Comparison of ENCODE assay signal across 8 mouse cellular contexts in the genomic region with DNA sequence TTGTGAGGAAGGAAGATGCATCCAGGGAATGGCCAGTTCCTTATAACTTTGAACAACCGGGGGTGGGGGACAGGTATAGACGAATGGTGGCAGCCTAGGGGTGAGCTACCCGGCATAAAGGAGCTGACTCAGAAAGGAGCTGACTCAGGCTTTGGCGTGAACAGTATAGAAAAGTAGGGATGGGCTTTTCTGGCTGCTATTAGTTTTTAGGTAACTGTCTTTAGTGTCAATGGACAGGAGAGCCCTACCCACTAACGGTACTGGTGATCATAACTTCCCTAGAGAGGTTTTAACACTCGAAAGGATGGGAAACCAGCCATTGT. TPM values are rescaled to one million over a fixed set of nuclear protein-coding genes. Genes with fewer than 3 reads are reported as not detected.
DNase-seq lines count a peak whose midpoint lies in the region; ATAC-seq lines count a peak whose summit lies in the region.

No protein-coding gene starts in this region.

- H3K9me3 ChIP-seq in heart, embryonic 15.5 days (replicated peaks) = no peaks in the 10 kb centered on the region
- H3K9me3 ChIP-seq in megakaryocyte, embryonic 14.5 days = no peaks in the 10 kb centered on the region

- WGBS in heart, embryonic 15.5 days = under 1% methylated on average over 6 of the region's 6 CpGs

- H3K9ac ChIP-seq in heart, embryonic 15.5 days = peak overlapping the region; percentile 72

- H3K27me3 ChIP-seq in heart, embryonic 15.5 days = no peaks in the 10 kb centered on the region
- H3K27me3 ChIP-seq in megakaryocyte, embryonic 14.5 days (replicated peaks) = no peaks in the 10 kb centered on the region

- H3K4me3 ChIP-seq in heart, embryonic 15.5 days = peak overlapping the region; percentile 76
- peak overlapping the region; percentile 100 for H3K4me3 ChIP-seq in megakaryocyte, embryonic 14.5 days (replicated peaks)

- no peak for DNase-seq in heart, adult 11 months
- peak; percentile 37 for DNase-seq in MEL-GATA-1-ER (ENCODE audit: extremely low read depth, low read depth)
- DNase-seq in urinary bladder, adult 18-20 months (ENCODE audit: low spot score in 2 of 2) = no peak
- no peak for DNase-seq in thymus, postnatal 36 days
- no peak for DNase-seq in thymus, postnatal 0 days (ENCODE audit: low spot score)

- peak overlapping the region; percentile 89 for H3K27ac ChIP-seq in heart, embryonic 15.5 days

- peak overlapping the region; percentile 78 for H3K4me2 ChIP-seq in heart, embryonic 15.5 days

- ATAC-seq in heart, embryonic 15.5 days (replicated peaks; ENCODE audit: insufficient number of reproducible peaks, insufficient read depth, low FRiP score, low read depth) = peak; percentile 1; the same call in 1 of the 2 replicates
- 0 out of 4 replicates have a peak, but pooled peaks have one; percentile 4 to 5 for ATAC-seq in hematopoietic stem cell, adult 5-6 weeks (replicated peaks in 1 of 2; ENCODE audit: insufficient read depth in 1 of 2, low FRiP score in 2 of 2, low TSS enrichment in 1 of 2, low read depth in 1 of 2, poor library complexity in 2 of 2, severe bottlenecking in 2 of 2)

- H3K4me1 ChIP-seq in heart, embryonic 15.5 days (replicated peaks) = peaks cover 21% of the 10 kb centered on the region
- H3K4me1 ChIP-seq in megakaryocyte, embryonic 14.5 days = peaks cover 20% of the 10 kb centered on the region

- no peaks in the 10 kb centered on the region for H3K36me3 ChIP-seq in heart, embryonic 15.5 days
- no peaks in the 10 kb centered on the region for H3K36me3 ChIP-seq in megakaryocyte, embryonic 14.5 days (replicated peaks; ENCODE audit: low read length)

RNA-seq across cellular contexts. Expression of gene Pgrmc2, which starts 0.9 kb away (rescaled TPM):
- 44.9 and 45.2 TPM in 2 replicates for polyA plus RNA-seq in heart, embryonic 15.5 days (2015; fragmentation: Nextera tagmentation; extraction: Ambion mirVana)
- 16.5 and 17.0 TPM in 2 replicates for total RNA-seq in hematopoietic stem cell, adult 5-6 weeks (2017)
- 5.3 and 14.2 TPM in 2 replicates for polyA plus RNA-seq in megakaryocyte, embryonic 14.5 days (2012; ENCODE audit: insufficient read depth, low replicate concordance)
- 21.2 and 23.8 TPM in 2 replicates for polyA plus RNA-seq in thymus, postnatal 0 days (2015; fragmentation: Nextera tagmentation; extraction: Ambion mirVana)
